Mouse (Mus musculus) lung, postnatal 4 days (tissue): ENCODE data around the gene Slc27a1.
A peak's percentile ranks its signal among the peaks of the same experiment; 100 is the strongest.

ENCODE experiments used
- DNase-seq, 2 experiments: peaks; one replicate each; pipeline ENCODE4 v3.0.0; 2021

Slc27a1 gene

DNA sequence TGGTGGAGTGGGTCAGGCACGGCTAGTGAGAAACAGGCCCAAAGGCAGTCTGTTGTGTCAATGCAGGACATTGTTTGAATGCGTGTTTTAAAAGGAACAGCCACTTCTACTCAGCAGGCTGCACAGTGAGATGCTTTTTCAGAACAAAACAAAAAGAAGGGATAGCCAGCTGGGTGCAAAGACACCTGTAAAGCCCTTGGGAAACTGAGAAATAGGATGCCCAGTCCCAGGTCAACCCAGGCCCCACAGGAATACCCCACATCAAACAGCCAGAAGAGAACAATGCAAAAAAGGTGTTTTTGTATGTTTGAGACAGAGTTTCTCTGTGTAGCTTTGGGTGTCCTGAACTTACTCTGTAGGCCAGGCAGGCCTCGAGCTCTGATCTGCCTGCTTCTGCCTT is 20.1 kb downstream of the Slc27a1 start:
- DNase-seq = no peak

DNA sequence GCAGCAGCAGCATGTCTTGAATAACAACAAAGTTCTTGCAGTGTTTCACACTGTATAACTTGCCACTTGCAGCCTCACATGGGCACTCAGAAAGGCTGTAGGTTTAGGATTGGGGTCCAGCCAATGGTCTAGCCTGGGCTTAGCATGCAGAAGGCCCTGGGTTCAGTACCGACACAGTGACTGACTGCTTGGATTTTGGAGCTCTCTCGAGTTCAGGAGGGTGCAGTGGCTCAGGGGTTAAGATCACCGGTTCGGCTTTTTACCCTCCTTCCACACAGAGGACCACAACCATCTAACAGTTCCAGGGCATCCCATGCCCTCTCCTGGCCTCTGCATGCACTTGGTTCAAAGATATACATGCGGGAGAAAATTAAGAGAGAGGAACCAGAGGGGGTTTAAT is 22.3 kb downstream of the Slc27a1 start:
- no peak for DNase-seq

DNA sequence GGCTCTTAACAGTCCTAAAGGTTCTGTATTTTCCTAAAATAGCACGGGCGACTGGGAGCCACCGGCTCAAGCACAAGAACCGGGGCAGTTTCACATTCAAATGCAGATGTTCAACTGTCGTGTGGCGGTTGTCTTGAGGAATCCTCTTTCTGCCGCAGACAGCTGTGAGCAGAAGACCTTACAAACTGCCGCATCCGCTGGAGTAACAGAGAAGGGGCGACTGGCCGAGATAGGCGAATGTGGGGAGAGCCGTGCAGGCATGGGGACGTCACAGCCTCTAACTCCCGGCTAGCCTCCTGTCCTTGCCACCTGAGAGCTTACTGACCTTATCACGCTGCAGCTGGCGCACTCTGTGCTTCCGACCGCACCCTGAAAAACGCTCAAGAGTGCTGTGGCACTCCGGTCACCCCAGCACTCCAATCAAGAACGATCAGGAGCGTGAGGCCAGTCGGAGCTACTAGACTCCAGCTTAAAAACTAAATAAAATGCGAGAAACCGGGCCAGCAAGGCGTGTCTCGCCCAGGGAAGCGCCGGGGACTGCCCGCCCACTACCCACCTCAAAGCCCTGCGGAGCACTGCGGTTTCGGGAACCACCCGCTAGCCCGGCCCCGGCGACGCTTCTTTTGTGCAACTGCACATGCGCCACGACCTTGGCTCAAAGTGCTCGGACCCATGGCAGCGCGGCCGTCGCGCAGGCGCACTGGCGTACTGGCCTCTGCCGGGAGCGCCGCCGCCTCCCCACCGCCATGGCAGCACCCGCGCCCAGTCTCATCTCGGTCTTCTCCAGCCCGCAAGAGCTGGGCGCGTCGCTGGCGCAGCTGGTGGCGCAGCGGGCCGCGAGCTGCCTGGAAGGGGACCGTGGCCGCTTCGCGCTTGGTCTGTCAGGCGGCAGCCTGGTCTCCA is 23.0 kb downstream of the Slc27a1 start, which contains the start of gene Pgls:
Pgls (plus strand) TSS at position 706 of the 903 bp plus-strand sequence.
- peak; percentile 95 to 97 for DNase-seq

DNA sequence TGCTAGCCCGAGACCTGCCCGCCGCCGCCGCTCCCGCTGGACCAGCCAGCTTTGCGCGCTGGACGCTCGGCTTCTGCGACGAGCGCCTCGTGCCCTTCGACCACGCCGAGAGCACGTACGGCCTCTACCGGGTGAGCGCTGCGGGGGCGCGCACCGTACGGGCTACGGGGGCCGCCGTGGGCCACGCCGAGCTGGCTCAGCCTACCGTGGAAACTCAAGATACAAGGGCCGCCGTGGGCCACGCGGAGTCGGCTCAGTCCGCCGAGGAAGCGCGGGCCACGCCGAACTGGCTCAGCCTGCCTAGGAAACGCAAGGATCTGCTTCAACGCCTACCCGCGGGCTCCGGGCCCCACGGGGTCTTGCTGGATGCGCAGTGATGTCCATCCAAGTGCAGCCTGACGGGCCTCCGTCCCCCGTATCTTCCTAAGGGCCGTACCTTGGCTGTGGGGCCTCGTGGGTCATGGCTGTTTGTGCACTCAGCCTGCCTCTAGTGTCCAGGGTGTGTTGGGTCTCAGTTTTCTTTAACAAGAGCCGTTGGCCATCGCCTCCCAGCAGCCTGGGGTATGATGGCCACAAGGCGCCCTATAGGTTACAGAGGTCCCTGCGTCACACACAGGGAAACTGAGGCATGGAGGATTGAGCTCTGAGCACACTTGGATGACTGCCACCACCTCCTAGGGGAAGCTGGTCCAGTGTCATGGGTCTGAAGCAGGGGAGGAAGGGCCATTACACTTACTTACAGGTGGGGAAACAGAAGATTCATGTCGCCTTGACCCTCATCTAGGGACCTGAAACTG is 23.9 kb downstream of the Slc27a1 start:
- DNase-seq = peak; percentile 79 to 88

DNA sequence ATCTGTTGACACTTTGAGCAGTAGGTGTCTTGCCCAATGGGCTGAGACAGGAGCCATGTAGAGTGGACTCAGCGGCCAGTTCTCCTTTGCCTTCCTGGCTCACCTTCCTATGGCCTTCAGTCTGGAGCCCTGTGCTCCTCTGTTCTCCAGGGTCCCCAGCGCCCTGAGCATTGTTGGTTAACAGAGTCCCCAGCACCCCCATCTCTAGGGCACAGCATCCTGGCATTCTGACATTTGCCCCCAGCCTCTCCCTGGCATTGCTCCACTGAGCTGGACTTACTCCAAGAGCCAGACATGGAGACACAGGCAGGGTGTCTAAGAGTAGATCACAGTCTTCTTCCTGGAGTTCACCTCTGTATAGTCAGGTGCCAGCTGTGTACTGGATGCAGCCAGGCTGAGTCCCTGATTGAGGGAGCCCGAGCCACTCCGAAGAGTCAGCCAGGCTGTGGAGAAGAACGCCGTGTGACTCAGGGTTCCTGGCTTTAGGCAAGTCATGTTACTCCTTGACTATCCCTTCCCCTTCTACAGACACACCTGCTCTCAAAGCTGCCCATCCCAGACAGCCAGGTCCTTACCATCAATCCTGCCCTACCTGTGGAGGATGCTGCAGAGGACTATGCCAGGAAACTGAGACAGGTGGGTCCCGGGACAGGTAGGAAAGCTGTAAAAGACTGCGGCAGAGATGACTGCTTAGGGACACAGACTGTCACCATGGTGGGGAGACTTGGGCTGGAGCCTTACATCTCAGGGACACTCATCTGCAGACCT is 25.1 kb downstream of the Slc27a1 start:
- DNase-seq = no peak

DNA sequence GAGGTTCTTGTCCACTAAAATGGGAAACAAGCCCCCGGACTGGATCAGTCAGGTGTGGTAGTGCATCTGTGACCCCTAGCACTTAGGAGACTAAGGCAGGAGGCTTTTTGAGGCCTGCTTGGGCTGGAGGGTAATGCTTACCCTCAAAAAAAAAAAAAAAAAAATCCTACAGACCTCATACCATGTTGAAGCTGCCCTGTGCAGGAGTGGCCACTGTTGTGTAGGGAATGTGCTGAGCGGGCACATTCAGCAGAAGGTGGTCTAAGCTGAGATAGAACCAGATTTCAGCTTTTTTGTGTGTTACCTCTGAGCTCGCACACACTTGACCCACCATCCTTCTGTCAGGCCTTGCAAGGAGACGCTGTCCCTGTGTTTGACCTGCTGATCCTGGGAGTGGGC is 25.6 kb downstream of the Slc27a1 start:
- DNase-seq = no peak

DNA sequence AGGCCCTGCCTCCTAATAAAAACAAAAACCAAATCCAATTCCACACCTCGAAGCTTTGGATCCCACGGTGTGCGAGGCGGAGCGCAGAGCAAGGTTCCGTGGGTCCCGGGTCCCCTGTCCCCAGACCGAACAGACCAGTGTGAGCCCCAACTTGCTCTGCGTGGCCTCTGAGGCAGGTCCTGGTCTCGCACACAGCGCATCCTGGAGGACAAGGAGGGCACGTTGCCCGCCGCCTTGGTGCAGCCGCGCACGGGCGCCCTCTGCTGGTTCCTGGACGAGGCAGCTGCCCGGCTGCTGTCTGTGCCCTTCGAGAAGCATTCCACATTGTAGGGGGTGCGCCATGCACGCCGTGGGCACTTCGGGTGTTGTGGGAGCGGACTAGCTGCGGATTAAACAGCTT is 27.2 kb downstream of the Slc27a1 start:
- peak; percentile 90 to 93 for DNase-seq

DNA sequence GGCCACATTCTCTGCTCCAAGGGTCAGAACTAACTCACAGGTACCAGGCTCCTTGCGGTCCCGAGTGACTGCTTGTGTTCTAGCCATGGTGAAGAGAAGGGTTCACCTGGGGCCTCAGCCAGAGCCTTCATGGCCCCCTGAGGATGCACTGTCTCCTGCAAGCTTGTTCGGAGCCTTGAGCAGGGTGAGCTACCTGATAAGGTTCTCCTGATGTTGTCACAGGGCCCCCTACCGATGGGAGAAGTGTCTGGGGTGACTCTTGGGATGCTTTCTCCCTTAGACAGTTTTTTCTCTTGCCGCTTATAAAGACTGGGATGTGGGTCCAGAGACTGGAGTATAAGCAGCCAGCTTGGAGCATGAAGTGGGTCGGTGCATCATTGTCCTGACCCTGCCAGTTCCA is 27.7 kb downstream of the Slc27a1 start:
- DNase-seq = no peak

DNA sequence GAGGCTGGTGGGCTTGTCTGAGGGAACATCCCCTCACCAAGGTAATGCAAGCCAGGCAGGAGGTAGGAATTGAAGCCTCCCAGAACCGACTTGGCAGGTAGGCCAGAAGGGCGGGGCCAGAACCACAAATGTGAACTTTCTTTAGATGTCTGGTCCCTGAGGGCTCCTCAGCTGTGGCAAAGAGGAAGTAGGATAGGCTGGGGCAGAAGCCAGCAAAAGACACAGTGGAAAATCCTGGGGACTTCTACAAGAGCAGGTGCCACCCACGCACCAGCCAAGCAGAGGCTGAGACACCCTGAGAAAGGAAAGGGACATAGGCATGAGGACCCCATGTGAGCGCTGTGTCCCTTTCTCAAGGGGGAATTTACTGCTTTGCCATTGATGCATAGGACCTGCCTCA is 28.1 kb downstream of the Slc27a1 start:
- DNase-seq = no peak

DNA sequence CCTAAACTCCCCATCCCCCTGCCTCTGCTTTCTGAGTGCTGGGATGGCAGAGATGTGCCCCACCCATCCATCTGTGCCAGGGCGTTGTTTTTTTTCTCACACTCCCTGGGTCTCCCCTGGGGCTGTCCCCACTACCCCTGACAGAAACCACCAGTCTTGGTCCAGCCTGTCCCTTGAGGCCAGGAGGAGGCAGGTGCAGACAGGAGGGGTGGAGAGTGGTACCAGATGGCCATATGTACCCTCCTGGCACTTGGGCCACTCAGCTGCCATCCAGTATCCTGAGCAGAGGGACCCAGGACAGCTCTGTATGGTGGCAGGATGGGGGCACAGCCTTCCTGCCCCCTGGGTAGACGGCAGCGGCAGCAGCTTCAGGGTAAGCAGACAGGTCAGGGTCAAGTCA is 28.8 kb downstream of the Slc27a1 start, which contains the start of gene Fam129c:
Fam129c (plus strand) TSS at position 198 of the 400 bp plus-strand sequence.
- DNase-seq = no peak

DNA sequence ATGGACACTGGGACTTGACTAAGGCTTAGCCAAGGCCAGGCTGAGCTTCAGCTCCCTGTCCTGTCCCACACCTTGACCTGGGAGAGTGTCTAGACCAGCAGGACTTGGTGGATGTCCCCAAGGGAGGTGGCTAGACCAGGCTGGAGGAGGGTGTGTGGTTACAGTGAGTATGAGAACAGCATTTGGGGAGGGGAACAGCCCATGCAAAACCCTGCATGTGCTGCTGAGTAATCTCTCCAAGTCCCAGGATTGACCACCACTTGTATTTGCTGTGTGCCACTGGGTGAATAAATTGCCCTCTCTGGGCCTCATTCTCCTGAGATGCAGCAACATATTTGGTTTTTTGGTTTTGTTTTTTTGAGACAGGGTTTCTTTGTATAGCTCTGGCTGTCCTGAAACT is 29.7 kb downstream of the Slc27a1 start:
- no peak for DNase-seq

DNA sequence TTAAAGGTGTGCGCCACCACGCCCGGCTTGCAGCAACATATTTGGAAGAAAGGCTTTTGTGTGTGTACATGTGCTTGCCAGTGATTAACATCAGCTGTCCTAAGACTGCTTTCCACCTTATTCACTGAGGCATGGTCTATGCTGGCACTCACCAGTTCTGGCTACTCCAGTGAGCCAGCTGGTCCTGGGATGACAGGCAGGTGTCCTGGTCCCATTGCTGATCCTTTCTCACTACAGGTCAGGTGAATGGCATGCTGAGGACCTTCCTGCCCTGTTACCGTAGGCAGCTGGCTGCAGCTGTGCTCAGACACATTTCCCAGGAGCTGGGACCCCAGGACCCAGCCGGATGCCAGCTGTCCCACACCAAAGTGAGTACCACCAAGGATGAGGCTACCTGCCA is 30.2 kb downstream of the Slc27a1 start:
- no peak for DNase-seq

DNA sequence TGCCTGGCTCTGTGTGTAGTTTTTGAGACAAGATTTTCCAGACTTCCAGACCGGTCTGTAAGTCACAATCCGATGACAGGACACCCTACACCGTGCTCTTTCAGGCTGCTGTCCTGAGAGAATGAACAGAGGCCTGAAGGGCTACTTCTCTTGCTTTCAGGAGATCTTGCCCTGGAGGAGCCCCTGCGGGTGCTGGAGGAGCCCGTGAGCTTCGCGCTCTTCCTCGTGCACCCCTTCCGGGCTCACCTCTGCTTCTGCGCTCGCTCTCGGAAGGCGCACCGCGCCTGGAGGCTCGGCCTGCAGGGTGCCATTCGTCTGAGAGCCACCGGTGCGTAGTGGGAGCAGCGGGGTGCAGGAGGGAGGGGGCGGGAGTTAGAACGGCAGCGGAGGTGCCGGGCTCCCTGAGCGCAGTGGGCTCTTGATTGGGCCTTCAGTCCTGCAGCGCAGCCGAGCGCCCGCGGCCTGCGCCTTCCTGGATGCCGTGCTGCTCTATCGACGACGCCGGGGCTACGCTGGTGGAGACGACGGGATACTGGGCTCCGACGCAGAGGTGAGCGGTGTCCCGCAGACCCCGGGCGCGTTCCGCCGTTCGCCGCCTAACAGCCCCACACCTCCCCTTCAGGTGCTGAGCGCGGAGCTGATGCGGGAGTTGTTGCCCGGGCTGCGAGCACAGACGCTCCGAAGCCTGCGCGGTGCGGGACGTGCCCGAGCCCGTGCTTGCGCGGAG is 33.4 kb downstream of the Slc27a1 start:
- peak in 1 of 2 experiments; percentile 22 for DNase-seq

DNA sequence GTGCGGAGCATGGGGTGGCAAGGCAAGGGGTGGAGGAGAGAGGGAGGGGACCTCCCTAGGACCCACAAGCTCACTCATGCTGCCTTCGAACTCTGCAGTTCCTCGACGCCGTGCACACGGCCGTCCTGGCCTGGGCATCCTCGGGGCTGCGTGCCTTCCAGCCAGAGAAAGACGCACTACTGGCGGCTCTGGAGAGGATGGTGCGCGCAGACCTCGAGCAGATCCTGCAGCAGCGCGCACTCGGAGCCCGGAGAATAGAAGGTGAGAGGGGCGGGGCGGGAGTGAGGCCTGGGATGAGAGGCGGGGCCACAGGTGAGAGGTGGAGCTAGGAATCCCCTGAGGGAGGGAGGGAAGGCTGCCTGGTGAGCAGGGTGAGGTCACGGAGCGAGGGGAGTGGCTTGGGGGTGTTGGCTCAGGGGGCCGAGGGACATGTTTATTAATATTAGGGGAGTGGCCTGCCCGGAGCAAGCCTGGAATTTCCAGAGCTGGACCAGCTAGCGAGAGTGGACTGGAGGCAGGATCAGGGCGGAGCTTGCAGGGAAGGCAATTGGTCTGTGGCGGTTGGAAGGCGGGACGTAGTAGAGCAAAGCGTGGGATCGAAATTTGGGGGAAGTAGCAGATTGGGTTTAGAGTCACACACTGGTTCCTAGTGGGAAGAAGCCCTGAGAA is 34.1 kb downstream of the Slc27a1 start:
- DNase-seq = peak; percentile 86 to 92

DNA sequence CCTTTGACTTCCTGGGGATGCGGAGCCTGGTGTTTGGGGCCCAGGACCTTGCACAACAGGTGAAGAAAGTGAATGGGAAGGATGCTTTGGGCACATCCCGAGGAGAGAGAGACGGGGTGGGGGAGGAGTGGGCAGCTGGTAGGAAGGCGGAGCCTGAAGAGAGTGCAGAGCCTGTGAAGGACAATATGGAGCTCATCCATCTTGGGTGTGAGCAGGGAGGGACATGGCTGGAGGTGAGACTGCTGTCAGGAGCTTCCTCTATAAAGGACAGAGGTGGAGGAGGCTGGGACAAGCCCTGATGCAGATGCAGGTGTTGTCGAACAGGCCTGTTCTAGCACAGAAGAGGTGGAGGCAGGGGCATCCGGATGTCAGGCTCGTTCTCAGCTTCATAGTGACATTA is 35.3 kb downstream of the Slc27a1 start:
- DNase-seq = no peak

DNA sequence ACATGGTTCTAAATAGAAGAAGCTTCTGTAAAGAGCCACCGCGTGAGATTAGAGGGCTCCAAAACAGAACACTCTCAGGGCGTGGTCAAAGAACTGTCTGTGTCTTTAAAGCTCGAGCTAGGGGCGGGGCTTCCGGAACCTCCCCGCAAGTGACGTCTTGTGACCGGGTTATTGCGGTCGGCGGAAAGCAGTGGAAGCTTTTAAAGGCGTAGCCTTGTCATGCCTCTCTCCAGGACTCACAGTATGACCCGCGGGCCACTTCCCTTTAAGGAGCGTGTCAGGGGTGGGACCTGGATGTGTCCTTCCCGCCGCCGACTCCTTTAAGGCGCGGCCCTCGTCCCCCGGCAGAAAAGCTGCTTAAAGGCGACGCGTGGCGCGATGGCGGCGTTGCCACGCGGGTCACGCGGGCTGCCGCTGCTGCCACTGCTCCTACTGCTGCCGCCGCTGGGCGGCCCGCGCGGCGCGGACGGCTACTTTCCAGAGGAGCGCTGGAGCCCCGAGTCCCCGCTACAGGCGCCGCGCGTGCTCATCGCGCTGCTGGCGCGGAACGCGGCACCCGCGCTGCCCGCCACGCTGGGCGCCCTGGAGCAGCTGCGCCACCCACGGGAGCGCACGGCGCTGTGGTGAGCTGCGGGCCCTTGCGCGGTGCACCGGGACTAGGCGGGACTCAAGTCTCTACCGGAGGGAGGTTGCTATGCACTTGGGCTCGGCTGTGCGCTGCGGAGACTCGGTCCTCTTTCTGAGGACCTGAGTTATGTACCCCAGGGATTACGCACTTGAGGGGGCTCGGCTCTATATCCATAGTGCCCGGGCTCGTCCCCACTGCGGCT is 42.4 kb downstream of the Slc27a1 start, which contains the start of gene Colgalt1:
Colgalt1 (plus strand) TSS at position 177 of the 830 bp plus-strand sequence.
- DNase-seq = peak; percentile 98

DNA sequence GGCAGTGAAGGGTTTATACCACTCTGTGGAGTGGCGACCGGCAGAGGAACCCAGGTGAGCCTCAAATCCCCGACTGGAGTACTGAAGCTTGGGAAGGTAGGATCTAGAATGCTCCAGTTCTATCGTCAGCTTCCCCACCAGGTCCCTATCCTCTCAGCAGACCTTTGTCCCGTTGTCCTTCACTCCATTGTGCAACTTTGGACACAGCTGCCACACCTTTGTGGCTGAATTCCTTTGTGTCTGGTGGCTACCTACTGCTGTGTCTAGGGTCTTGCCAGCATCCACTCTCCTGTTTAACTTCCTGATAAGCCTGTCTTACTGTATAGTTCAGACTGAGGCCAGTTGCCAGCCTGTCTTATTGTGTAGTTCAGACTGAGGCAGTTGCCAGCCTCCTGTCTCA is 43.5 kb downstream of the Slc27a1 start:
- no peak for DNase-seq

DNA sequence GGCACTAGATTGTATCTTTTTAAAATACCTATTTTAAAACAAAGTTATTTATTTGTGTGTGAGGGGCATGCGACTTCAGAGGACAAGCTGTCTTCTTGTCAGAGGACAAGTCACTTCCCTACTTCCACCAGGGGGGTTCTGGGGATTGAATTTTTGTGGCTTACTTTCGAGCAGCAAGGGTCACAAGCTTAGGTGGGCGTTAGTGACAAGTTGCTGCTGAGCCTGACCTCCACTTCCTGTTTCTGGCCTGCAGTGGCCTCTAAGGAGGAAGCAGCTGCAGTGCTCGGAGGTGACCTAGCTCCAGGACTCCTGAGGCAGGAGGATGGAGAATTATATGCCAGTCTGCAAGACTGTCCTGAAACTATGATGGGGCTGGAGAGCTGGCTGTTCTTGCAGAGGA is 44.7 kb downstream of the Slc27a1 start:
- peak; percentile 46 to 54 for DNase-seq

DNA sequence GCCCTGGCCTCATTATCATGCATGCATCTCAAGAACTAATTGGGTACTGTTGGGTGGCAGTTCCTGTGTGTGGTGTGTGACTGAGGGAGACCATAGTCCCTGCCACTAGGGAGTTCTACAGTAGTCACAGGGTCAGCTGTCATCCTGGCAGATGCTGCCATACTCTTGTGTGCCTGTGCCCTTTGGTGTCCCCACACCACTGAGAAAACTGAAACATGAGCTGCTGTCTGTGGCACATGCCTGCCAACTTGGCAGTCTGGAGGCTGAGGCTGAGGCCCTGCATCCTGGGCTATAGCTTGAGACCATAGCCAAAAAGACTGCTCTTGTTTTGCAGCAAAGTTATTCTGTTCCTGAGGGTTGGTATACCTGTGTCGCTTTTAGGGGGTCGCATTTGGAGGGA is 51.1 kb downstream of the Slc27a1 start:
- no peak for DNase-seq

DNA sequence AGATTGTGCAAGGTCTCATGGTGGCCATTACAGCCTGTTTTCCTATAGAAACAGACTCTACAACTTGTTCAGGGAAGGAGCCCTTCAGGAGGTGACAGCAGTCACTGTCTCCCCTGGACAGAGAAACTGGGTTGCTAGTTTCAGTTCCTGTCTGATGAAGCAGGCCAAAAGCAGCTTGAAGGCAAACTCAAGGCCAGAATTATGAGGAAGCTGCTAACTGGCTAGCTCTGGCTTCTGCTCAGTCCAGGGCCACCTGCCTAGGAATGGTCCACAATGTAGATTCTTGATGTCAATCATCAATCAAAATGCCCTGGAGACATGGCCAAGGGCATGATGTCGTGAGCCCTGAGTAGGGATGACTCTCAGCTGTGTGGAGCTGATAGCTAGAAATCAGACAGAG is 56.4 kb downstream of the Slc27a1 start:
- DNase-seq = peak in 1 of 2 experiments; percentile 28

DNA sequence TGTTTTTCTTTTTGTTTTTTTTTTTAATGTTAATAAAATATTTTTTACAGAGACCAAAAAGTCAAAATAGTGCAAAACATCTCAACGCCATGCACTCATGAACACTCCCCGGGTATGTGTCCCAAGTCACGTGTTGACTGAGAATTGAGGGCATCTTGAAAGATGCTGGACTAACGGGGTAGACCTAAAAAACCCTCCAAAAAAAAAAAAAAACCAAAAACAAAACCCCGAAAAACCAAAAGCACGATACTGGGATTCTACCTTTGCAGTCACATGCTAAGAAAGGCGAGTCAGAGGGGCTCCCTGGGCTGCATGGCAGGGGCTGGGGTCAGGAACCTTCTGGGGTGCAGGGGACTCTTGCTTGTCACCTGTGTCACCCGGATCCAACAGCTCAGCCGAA is 58.1 kb downstream of the Slc27a1 start:
- no peak for DNase-seq
